Mouse (Mus musculus) heart, embryonic 10.5 days (tissue): Measurements from ENCODE around the gene Atp6v0a4. TPM values are rescaled to one million over a fixed set of nuclear protein-coding genes. Genes with fewer than 3 reads are reported as not detected.

Experiments used
- DNase-seq: peaks from one replicate; pipeline ENCODE4 v3.0.0-alpha.2; 2017; ENCODE audit warnings: low spot score
- H3K27ac ChIP-seq: fragments of 300-500 bp; sonication (generic); 2 replicates; pipeline ENCODE4 v1.5.1; 2016; ENCODE audit warnings: mild to moderate bottlenecking
- H3K27me3 ChIP-seq: fragments of 300-500 bp; sonication (generic); 2 replicates; pipeline ENCODE4 v1.6.1; 2016; ENCODE audit warnings: mild to moderate bottlenecking; ENCODE audit not compliant: poor library complexity, insufficient read depth, severe bottlenecking
- H3K36me3 ChIP-seq: fragments of 300-500 bp; sonication (generic); 2 replicates; pipeline ENCODE4 v1.6.1; 2016; ENCODE audit warnings: mild to moderate bottlenecking, moderate library complexity
- H3K4me1 ChIP-seq: fragments of 300-500 bp; sonication (generic); 2 replicates; pipeline ENCODE4 v1.6.1; 2016; ENCODE audit warnings: mild to moderate bottlenecking
- H3K4me3 ChIP-seq: fragments of 300-500 bp; sonication (generic); 2 replicates; pipeline ENCODE4 v1.5.1; 2016; ENCODE audit warnings: mild to moderate bottlenecking, moderate library complexity
- H3K9me3 ChIP-seq: fragments of 300-500 bp; sonication (generic); 2 replicates; pipeline ENCODE4 v1.6.1; 2016; ENCODE audit warnings: mild to moderate bottlenecking, moderate library complexity
- whole genome bisulfite sequencing: fragments of 180-500 bp; shearing (Covaris S2); methylation state at CpG from one replicate; pipeline ENCODE4 v1.1.7; 2016; 5-methylcytosine and 5-hydroxymethylcytosine counted together
- polyA plus RNA-seq: library from polyadenylated mRNA; unstranded; fragments of >200 nt; fragmentation: Nextera tagmentation; extraction: Ambion mirVana; gene quantifications from 2 replicates; pipeline ENCODE4 v1.2.1, GENCODE M21; 2016

Gene Atp6v0a4
- polyA plus RNA-seq, 1 experiment from 2014 or later: not detected

DNA sequence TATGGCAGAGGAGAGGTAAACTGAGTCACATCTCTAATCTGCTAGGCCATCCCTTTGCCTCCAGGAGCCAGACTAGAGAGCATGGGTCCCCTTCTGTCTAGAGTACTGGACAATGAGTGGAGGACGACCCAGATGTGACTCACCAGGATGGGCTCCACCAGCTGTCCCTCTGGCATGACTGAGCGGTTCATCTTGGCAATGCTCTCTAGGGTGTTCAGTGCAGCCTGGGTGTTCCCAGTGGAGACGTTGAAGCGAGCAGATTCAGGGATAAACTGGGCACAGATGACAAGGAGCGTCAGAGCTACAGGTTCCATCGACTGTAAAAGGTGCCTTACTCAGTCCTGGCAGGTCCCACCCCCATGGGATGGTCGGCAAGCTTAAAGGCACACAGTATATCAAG is 103.0 kb downstream of the Atp6v0a4 start:
- no peak overlapping the region for H3K4me3 ChIP-seq
- 84% methylated on average over 7 of the region's 7 CpGs for WGBS
- no peaks in the 10 kb centered on the region for H3K36me3 ChIP-seq
- no peaks in the 10 kb centered on the region for H3K27me3 ChIP-seq
- DNase-seq: no peak
- no peaks in the 10 kb centered on the region for H3K9me3 ChIP-seq
- H3K27ac ChIP-seq: no peak overlapping the region
- 0 out of 2 replicates have a peak, but pooled peaks cover 2% of the 10 kb centered on the region for H3K4me1 ChIP-seq

- H3K36me3 ChIP-seq: no peaks in the 10 kb centered on the region
- H3K27me3 ChIP-seq: no peaks in the 10 kb centered on the region
- no peaks in the 10 kb centered on the region for H3K4me1 ChIP-seq
- no peak overlapping the region for H3K4me3 ChIP-seq
- H3K9me3 ChIP-seq: no peaks in the 10 kb centered on the region
- no peak overlapping the region for H3K27ac ChIP-seq
- no peak for DNase-seq
- WGBS: 88% methylated on average over 2 of the region's 2 CpGs
Measured at GRCm38 (mm10) chr6:38012829-38013228, 111.6 kb downstream of the Atp6v0a4 start.

DNA sequence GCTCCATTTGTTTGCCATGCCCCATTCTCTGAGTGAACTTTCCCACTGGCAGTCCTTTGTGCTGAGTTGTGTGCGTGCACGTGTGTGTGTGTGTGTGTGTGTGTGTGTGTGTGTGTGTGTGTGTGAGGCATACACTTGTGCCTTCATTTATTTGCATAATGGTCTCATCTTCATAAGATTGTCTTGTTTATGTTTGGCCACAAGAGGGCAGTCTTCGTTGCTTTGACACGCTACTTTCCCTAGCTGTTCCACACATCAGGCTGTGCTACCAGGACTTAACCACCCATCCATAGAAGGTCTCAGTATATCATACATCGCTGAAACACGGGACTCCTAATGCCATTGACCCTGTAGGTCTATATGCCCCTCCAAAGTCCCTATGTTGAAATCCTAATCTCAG is 116.9 kb downstream of the Atp6v0a4 start:
- no peaks in the 10 kb centered on the region for H3K4me1 ChIP-seq
- no peaks in the 10 kb centered on the region for H3K27me3 ChIP-seq
- peak; percentile 78 for DNase-seq
- H3K36me3 ChIP-seq: no peaks in the 10 kb centered on the region
- no peaks in the 10 kb centered on the region for H3K9me3 ChIP-seq
- H3K4me3 ChIP-seq: no peak overlapping the region
- H3K27ac ChIP-seq: no peak overlapping the region
- 10% methylated on average over 6 of the region's 6 CpGs for WGBS

Other genes starting within 250 kb of the Atp6v0a4 start
- 0.33 and 0.55 TPM in 2 replicates for gene Svopl, start 77.6 kb downstream of the Atp6v0a4 start, polyA plus RNA-seq
- gene Tmem213, start 15.3 kb downstream of the Atp6v0a4 start, polyA plus RNA-seq: not detected in 2 replicates
- 2.2 and 5.0 TPM in 2 replicates for gene D630045J12Rik, start 129.4 kb upstream of the Atp6v0a4 start, polyA plus RNA-seq
- 11.9 and 13.4 TPM in 2 replicates for gene Zc3hav1l, start 174.7 kb upstream of the Atp6v0a4 start, polyA plus RNA-seq
- gene Zc3hav1, start 230.0 kb upstream of the Atp6v0a4 start, polyA plus RNA-seq: 8.0 and 9.7 TPM in 2 replicates